Mouse (Mus musculus): ENCODE data around the gene Rad9b.
A peak's percentile ranks its signal among the peaks of the same experiment; 100 is the strongest.

Rad9b gene

DNA sequence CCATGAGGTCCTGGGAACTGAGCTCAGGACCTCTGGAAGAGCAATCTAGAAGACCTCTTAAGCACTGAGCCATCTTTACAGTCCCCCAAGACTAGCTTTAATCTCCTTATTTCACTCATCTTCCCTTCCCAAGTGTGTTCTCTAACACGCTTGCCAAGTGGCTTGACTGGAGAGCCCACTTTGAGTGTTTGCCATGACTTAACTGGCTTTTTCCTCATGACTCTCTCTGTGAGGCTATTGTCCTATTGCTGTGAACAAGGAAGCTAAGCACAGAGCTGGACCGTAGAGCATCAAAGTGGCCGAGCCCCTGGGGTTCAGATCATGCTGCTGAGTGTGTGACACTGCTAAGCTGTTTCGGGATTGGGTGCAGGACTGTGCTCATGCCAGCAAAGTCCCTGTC, 41.7 kb downstream of the Rad9b start:
- DNase-seq = no peak

DNA sequence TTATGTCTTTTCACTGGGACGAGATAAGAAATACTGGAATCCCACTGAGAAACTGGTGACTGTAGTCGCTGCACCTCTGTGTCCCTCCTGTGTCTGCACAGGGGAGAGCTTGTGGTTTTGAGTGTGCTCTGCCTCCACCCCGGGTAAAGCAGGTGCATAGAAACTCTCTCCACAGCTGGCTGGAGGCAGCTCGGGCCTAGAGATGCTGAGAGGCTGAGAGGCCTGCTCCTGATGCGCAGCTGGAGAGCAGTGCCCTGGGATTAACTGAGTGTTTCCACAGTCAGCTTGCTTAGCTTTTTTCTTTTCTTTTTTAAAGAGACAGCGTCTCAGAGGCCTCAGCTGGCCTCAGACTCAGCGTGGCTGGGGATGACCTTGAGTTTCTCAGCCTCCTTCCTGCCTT, 42.3 kb downstream of the Rad9b start:
- peak; percentile 71 to 83 for DNase-seq

DNA sequence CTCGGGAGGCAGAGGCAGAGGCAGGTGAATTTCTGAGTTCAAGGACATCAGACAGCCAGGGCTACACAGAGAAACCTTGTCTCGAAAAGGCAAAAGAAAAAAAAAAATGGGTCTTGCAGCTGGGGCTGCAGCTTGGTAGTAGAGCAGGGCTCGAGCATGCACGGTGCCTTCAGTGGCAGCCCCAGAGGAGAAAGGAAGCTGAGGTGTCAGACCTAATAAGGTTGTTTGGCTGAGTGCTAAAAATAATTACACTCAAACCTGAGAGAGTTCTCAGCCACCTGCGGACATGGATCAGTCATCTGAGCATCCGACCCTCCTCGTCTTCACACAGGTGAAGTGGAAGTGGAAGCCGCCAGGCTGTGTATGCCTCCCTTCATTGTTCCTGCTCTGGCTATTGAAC, 43.3 kb downstream of the Rad9b start:
- peak; percentile 67 to 76 for DNase-seq

DNA sequence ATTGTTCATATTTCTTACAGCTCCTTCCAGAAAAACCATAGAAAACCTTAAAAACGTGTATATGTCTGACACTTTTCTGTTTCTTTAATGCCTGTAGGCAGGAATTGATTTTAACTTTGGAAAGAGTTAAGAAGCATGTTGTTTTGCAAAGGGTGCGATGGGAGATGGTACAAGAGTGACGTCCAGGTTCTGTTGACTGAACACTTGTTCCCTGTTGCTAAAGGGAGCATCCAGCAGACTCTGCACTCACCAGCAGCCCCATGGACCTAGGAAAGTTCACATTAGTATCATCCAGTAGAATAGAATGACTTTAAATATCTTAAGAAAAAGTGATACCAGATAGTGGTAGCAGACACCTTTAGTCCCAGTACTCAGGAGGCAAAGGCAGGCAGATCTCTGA, 47.5 kb downstream of the Rad9b start:
- DNase-seq = no peak

DNA sequence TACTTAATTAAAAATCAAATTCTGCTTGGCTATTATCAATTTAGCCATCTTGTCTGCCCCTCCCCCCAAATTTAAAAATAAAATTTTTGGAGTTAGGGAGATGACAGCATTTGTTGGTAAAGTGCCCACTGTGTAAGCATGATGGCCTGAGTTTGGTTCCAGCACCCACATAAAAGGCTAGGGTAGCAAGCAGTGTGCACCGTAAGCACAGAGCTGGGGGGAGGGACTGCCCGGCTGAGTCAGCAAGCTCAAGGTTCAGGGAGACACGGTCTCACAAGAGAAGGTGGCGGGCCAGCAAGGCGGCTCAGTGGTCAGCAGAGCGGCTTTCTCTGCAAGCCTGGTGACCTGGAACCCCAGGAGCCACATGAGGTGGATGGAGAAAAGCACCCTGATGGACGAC, 48.6 kb downstream of the Rad9b start:
- DNase-seq = no peak

DNA sequence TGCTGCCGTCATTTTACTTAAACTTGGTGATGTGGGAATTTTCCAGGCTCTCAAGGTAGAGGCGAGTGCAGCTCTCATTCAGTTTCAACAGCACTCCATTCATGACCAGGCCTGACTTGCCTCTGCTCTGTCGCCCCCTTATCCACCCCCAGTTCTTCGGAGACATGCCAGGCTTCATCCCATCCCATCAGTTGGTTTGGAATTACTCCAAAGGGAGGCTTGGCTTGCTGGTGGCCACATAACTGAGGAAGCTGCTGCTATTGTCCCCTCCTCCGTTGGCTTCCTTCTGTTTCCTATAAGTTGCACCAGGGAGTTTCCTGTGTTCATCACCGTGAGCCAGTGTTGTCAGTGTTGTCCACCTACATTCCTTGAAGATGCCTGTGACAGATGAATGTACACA, 49.5 kb downstream of the Rad9b start:
- no peak for DNase-seq

DNA sequence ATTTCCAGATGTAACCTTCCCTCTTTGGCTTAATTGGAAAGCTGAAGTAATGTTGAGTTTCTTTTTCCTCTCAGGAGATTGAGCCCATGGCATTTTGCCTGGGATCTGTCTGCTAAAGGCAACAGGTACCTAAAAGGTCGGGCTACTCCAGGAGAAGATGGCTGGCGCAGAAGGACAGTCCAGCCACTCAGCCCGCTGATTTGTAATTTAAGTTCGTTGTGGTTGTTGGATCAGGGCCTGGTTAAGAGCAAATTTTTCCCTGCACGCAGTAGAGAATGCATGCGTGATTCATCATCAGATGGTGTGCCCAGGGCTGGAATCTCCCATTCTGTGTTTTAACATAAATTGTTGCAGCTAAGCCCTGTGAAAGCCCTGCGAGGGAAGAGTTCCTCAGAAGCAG, 50.1 kb downstream of the Rad9b start:
- DNase-seq = no peak

DNA sequence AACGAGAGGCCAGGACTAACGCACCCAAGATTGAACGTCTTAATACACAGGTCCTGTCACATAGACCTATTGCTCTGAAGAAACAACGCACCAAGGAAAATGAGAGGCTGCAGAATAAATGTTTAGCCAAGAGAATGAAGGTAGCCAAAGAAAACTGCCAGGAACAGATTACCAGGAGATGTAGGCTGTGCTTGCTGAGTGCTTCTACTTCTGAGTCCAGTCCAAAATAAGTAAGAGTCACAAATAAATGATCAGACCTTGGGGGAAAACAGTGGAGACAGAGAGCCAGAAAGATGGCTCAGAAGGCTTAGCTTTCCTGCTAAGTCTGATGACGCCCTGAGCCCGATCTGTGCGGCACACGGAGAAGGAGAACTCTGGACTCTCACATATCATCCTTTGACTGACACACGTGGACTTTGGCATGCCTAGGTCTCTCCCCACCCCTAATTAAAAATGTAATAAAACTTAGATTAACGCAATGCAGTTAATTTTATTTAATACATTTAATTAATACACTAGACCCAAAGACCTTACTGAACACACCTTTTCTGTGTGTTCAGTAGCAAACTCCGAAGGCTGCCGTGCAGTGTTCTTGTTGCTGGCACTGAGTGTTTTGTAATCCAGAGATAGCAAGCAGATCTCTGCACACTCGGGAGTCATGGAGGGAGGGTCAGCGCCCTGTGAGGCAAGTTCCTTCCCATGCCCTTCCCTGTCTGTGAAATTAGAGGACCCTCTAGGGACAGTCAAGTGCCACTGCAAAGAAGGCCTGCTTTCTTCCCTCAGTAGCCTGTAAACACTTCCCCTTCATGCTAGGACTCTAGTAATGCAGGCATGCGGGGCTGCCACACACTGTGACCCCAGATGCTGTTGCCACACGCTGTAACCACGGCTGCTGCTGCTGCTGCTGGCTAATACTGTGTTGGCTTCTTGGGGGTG, 51.0 kb downstream of the Rad9b start:
- DNase-seq = no peak

DNA sequence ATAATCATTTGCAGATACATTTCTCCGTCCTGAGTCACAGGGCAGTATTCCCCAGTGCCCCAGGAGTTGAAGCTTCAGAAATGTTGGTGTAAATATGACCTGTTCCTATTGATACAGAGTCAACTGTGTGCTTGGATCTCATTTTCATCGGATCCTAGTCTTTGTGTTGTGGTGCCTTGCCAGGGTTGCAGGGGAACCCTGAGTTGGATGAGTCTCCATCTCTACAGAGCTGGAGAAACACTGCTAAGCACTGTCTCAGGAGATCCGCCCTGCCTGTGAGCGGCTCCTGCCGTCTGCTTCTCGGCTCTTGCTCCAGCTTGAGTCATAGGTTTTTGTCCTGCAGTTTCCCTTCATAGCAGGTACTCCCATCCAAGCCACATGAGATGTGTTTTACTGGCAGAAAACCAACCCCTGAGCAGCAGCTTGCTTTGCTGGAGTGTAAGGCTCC, 53.9 kb downstream of the Rad9b start:
- DNase-seq = no peak

DNA sequence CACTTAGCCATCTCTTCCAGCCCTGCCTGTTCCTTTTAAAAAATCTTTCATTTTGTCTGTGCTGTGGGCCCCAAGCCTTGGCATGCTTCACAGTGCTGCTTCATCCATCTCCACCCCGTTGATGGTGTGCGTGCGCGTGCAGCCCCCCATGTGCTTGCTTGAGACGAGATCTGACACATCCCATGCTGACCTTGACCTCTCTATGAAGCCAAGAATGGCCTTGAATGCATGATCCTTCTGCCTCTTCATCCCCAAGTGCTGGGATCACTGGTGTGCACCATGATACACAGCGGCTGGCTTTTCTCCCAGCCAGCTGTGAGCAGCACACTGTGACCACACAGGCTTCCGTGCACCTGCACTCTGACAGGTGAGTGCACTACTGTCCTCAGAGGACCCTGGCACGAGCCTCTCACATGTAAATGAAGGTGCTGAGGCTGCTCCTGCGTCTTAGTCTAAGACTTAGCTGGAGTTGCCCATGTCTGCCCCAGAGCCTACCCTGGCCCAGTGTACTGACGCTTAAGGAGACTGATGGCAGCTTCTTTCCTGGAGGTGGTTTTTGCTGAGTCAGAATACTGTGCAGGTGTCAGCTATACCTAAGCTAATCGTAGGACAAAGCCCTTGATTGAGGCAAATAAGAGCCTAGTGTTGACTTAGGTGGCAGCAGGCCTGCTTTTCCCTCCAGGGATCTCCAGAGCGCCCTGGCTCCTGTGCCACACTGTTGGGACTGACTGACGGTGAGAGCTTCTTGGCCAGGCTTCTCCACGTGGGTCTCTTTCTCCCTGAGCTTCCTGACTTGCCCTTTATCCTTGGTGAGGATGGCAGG, 58.7 kb downstream of the Rad9b start:
- DNase-seq = peak in 1 of 2 experiments; percentile 56

DNA sequence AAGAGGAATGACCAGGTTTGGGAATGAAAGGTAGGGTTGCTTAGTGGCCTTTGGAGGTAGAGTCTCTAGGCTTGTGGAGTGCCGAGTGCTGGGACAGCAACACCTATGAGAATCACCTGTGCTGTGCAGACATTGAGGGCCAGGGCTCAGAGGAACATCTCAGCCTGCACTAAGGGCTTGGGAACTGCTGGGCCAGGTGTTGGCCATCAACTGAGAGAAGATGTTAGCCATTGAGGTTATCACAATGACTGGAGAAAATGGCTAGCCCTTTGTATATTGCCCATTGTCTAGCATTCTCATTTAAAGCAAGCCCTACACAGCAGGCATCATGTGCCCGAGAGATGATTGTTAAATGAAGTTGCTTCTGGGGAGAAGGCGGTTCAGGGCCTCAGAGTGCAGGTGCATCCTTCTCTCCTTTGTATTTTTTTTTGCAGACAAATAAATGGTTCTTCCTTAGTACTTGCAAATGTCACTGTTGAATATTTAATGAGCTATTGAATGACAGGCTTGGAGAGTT, 59.8 kb downstream of the Rad9b start:
- DNase-seq = no peak

DNA sequence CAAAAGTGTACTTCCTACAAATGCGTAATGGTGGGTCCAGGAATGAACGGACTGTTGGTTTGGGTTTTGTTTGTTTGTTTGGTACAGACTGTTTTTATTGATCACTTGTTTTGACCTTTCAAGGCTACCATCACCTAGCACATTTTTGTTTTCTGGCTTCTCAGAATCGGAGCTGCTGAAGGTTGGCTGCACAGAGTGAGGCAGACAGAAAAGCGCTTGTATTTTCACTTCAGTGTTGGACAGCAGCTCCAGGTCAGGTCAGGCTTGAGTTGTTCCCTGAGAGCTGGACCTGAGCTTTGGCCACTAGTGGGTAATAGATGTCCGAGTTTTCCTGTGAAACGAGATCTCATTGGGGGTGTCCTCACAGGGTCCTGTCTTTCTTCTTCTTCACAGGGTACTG, 60.9 kb downstream of the Rad9b start:
- no peak for DNase-seq

DNA sequence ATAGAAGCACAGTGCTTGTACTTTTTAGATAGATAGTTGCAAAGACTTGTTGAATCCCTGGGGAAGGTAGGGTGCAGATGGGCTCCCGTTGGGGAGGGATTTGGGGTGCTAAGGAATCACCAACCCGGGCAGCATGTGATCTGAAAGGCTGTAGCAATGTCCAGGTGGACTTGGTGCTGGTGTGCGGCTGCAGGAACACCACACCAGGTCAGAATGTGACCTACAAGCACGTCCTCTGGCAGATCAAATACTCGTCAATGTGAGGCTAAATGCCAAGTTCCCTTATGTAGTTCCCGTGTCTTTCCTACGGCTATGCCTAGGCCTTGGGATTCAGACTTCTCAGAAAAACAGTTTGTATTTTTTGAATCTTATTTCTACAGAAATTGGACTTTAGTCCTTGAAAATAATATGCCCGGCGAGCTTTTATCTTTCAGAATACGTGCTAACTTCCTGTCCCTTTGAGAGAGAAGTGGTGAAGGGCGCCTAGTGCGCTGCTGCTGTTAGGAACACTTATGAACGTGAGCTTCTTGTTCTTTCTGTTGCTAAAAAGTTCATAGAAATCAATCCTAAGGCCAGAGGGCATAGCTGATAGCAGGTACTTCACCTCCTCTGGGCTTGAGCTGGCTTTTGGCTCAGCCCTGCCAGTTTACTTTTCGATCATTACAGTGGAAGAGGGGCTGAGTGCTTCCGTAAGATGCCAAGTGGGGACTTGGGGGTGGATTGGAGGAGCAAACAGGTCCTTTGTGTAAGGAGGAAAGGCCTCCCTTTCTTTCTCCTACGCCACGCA, 62.3 kb downstream of the Rad9b start:
- DNase-seq = no peak

DNA sequence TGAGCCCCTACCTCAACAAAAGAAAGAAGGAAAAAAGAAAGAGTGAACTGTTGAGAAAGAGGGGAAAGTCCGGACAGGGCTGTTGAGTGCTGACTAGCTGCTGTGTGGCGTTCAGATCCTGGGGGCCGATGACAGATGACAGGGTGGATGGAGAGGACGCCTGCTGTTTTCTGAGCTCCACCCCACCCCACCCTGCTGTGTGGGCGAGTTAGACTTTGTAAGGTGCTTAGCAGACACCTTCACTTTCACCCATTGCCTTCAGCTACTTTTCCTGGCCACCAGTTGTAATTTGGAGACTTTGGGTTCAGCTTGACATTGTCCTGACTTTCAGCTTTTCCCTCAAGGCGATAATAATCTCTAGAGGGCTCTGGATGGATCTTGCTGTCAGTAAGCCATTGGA, 62.9 kb downstream of the Rad9b start:
- DNase-seq = no peak

DNA sequence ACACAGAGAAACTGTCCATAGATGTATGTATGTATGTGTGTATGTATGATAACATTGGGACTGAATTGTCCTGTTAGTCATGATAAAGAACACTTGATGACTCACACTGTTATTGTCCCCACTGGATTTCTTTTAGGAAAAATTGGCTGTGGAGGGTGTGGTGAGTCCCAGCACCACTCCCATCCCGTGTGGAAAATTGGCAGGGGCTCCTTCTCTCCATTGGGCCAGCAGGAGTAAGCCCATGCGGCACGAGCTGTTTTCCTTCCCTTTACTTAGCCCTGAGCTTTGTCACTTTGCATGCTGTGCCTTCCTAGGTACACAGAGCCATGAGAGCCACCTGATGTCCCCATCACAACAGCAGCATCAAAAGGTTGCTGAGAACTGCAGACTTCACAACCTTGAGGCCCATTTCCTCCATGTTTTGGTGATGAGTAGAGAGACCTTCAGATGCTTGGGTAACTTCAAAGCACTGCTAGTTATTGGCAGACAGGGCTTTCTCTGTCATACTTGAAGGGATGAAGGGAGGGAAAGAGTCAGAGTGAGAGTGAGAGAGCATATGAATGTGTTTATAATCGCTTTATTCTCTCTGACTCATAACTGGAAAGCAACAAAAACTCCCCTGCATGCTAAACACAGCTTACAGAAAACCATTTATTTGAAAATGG, 65.8 kb downstream of the Rad9b start:
- DNase-seq = no peak

DNA sequence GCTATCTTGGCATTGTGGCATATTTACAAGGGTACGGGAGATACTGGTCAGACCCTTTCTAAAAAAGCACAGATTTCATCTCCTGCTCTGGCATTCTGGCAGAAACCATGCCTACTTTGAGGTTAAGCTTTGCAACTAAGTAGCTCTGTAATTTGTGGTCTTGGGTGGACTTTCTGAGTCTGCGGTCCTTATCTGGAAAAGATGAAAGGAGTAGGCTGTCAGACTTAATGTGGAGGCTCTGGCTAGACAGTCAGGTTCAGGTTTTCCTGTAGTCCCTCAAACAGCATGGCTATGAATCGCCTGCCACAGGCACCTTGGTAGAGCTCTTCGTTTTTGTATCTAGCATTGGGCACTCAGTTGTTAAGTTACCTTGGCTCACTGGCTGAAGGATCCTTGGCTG, 67.0 kb downstream of the Rad9b start:
- DNase-seq = no peak

DNA sequence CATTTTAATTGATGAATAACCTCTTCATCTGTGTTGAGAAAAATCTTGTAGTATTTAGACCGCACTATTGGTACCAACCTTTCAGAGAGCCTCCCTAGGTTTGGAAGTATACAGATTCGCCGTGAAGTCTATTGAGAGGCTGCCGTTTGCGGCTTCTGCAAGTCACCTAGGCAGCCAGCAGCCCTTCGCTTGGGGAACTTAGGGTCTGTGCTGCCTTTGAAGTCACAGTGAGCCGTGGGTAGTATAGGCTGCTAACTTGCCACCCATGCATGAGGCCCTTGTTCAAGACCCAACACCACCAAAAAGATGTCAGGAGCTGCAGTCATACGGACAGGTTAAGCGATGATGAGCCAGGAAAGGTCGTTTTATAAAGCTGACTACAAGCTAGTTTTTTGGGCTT, 67.8 kb downstream of the Rad9b start:
- peak in 1 of 2 experiments; percentile 49 for DNase-seq

DNA sequence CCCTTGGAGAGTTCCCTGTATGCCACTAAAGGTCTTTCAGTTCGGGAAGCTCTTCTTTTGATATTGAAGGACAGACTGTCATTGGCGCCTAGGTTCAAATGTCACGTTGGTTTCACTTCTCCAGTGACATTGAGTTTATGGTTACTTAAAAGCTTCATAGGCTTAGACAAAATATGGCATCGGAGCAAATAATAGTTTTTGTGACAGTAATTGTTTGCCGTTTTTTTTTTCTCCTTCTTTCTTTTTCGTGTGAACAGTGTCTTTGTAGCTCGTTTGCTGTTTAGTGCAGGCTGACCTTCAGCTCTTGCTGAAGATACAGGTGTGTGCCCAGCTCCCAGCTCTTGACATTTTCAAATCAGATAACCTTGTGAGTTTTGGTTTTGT, 68.3 kb downstream of the Rad9b start:
- DNase-seq = no peak

DNA sequence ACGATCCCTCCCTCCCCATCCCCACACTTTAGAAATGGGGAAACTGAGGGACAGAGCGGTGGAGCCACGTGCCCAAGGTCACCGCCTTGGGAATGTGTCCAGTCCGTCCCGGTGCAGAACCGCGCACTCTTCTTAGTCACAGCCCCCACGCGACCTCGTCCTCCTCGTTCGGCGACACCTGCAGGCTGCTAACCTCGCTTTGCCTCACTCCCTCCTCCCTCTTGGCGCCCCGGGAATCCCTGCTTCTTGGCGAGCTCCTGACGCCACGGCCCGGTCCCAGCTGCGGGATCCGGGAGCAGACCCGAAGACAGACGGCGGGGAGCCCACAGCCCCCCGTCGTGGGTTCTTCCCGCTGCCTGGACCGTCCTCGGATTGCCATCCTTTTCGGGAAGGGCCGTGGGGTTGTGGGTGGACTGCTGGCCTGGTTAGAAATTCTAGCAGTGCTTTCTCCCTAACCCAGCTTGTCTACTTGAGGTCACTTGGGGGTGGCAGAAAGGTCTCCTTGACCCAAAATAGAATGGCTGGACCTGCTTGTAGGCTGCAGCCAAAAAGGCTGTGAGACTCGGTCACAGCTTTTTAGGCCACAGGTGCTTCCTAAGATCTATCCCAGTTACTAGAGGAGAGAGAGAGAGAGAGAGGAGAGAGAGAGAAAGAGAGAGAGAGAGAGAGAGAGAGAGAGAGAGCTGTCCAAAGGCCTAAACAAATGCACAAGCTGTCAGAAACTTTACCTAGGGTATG, 68.8 kb downstream of the Rad9b start:
- peak; percentile 64 to 72 for DNase-seq

DNA sequence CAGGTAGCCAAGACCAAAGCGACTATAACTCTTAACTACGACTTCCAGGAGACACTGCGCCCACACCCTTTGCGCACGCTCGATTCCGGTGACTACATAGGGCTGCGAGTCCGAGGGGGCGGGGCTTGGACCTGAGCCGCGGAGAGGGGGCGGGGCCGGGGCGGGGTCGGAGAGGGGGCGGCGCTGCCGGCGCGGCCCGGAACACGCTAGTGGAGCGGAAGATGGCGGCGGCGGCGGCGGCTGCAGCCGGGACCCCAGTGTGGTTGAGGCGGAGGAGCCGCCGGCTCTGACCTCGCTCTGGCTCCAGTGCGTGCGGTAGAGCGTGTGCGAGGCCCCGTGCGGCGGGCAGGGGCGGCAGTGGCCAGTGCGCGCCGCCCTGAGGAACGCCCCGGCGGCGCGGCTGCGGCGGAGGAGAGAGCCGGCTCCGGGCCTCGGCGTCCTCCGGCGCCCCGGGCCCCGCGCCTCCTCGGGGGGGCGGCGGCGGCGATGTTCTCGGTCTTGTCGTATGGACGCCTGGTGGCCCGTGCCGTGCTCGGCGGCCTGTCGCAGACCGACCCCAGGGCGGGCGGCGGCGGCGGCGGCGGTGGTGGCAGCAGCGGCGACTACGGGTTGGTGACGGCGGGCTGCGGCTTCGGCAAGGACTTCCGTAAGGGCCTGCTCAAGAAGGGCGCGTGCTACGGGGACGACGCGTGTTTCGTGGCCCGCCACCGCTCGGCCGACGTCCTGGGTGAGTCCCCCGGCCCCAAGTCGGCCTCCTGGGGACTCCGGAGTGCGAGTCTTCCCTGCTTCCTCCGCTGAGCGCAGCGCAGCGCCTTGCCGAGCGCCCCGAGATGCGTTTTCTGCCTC, 69.6 kb downstream of the Rad9b start, which contains the start of gene Pptc7:
TSS of gene Pptc7 (plus strand) at position 183 of the 846 bp plus-strand sequence.
- peak; percentile 85 to 88 for DNase-seq

DNA sequence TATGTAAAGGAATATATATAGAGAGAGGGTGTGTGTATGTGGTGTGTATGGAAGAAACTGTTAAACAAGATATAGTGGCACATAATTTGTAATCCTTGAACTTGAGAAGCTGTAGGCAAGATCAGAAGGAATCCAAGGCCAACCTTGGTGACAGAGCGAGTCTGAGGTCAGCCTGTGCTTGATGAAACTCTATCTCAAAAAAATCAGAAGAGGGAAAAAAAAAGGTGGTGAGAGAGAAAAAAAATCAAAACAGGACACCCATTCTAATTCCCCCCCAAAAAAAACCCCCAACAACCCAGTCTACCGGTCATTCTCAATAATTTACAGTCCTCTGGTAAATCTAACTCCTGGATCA, 70.2 kb downstream of the Rad9b start:
- DNase-seq = no peak
